ENCODE assay signal across 13 mouse cellular contexts in the genomic region with DNA sequence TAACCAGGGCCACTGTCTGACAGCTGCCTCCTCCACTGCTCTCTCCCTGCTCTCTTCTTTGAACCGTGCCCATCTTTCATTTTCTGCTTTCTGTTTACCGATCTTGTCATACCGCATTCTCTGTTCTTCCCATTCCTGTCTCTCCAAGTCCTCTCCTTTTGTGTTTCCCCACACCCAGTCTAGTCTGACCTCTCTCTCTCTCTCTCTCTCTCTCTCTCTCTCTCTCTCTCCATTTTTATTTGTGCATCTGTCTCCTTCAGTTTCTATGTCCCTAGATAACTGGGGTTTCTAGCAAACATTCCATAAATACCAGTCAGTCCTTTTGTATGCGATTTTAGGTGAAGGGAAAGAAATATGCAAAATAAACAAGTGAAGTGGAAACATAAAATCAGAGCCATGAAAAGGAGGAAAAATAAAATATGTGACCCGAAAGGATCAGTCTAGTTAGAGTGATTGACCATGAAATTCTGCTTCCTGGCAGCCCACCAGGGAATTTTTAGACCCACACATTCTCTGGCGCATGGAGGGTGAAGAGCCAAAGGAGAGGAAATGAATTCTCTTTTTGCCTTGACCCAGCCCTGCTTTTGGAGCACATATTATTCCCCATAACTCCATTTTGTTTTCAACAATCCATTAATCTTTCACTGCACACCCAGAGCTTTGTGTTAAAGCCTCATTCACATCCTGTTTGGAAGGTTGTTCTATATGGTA. TPM values are rescaled to one million over a fixed set of nuclear protein-coding genes. Genes with fewer than 3 reads are reported as not detected.
DNase-seq lines count a peak whose midpoint lies in the region; ATAC-seq and TF ChIP-seq lines count a peak whose summit lies in the region.
"Had no signal": no experiment of that assay in that cellular context is flagged by ENCODE, and none has a peak within 500 bp of the region (broad histone marks: within the 10 kb centered on the region; RNA-seq: fewer than 3 reads in every experiment).

No protein-coding gene starts in this region.

- H3K9me3 ChIP-seq in liver, postnatal 0 days (ENCODE audit: low read length): no peaks in the 10 kb centered on the region
- H3K9me3 ChIP-seq in stomach, embryonic 16.5 days (replicated peaks; ENCODE audit: control insufficient read depth, low read length): no peaks in the 10 kb centered on the region

- TF ChIP-seq EP300 in liver, postnatal 0 days (IDR thresholded peaks at IDR 0.05; ENCODE audit: low read depth): no peak

- peak; percentile 18 for DNase-seq in adrenal gland, postnatal 10 days
- no peak for DNase-seq in adrenal gland, postnatal 25 days
- DNase-seq in liver, adult 2 months (ENCODE audit: extremely low read depth, low read depth, low spot score): peak; percentile 8
- DNase-seq in liver, postnatal 0 days: no peak
- peak; percentile 76 for DNase-seq in kidney, postnatal 14 days
- DNase-seq in yolk sac, embryonic 10.5 days (ENCODE audit: low spot score): no peak
- DNase-seq: cerebellum, adult 11 months; heart, adult 2 months; liver had no signal

- no peak overlapping the region for H3K9ac ChIP-seq in liver, adult 2 months (ENCODE audit: low read depth, low read length)
- no peak overlapping the region for H3K9ac ChIP-seq in liver, postnatal 0 days (replicated peaks)
- H3K9ac ChIP-seq in stomach, embryonic 16.5 days (ENCODE audit: low read length): no peak overlapping the region

- no peak for ATAC-seq in liver, postnatal 0 days
- ATAC-seq in stomach, embryonic 16.5 days (ENCODE audit: insufficient read depth, low FRiP score): no peak
- no peak for ATAC-seq in erythroid progenitor cell, adult 5-6 weeks (replicated peaks; ENCODE audit: low FRiP score, poor library complexity, severe bottlenecking)
- ATAC-seq: intestine, embryonic 16.5 days had no signal

- no peak for TF ChIP-seq POLR2A in liver, adult 2 months (IDR thresholded peaks at IDR 0.05; ENCODE audit: extremely low read depth, insufficient read depth, low read length)

- H3K36me3 ChIP-seq in liver, adult 2 months (ENCODE audit: control insufficient read depth, insufficient read depth, low read length): no peaks in the 10 kb centered on the region
- no peaks in the 10 kb centered on the region for H3K36me3 ChIP-seq in liver, postnatal 0 days (replicated peaks; ENCODE audit: insufficient read depth, low read length)
- no peaks in the 10 kb centered on the region for H3K36me3 ChIP-seq in stomach, embryonic 16.5 days (ENCODE audit: control insufficient read depth, insufficient read depth, low read length)

- no peak overlapping the region for H3K4me3 ChIP-seq in liver, adult 2 months (ENCODE audit: insufficient read depth, low read depth, low read length)
- no peak overlapping the region for H3K4me3 ChIP-seq in liver, postnatal 0 days (ENCODE audit: low read depth, low read length)
- no peak overlapping the region for H3K4me3 ChIP-seq in stomach, embryonic 16.5 days (replicated peaks; ENCODE audit: low read length)
- H3K4me3 ChIP-seq: heart, adult 2 months had no signal

- 74% methylated on average over 6 of the region's 6 CpGs for WGBS in liver, adult 2 months
- 71% methylated on average over 6 of the region's 6 CpGs for WGBS in liver, postnatal 0 days (ENCODE audit: insufficient replicate concordance)
- WGBS in stomach, embryonic 16.5 days: 41% methylated on average over 6 of the region's 6 CpGs

- H3K79me2 ChIP-seq in liver, adult 2 months (ENCODE audit: control insufficient read depth, insufficient read depth, low read length): no peaks in the 10 kb centered on the region

- H3K27me3 ChIP-seq in liver, adult 2 months (ENCODE audit: control insufficient read depth, insufficient read depth, low read length): no peaks in the 10 kb centered on the region
- H3K27me3 ChIP-seq in liver, postnatal 0 days (ENCODE audit: insufficient read depth, low read length): no peaks in the 10 kb centered on the region
- H3K27me3 ChIP-seq in stomach, embryonic 16.5 days (ENCODE audit: control insufficient read depth, insufficient read depth, low read length): no peaks in the 10 kb centered on the region

- no peak overlapping the region for H3K27ac ChIP-seq in liver, adult 2 months (replicated peaks; ENCODE audit: insufficient read depth, low read depth, low read length)
- no peak overlapping the region for H3K27ac ChIP-seq in liver, postnatal 0 days (ENCODE audit: low read depth)
- H3K27ac ChIP-seq in stomach, embryonic 16.5 days (ENCODE audit: low read length): peak overlapping the region; percentile 38; the same call in 1 of the 2 replicates
- H3K27ac ChIP-seq: heart, adult 2 months had no signal

- no peak overlapping the region for H3K4me2 ChIP-seq in liver, postnatal 0 days (ENCODE audit: low read depth, low read length)
- no peak overlapping the region for H3K4me2 ChIP-seq in stomach, embryonic 16.5 days (ENCODE audit: low read depth, low read length)

- TF ChIP-seq CTCF in liver, adult 2 months (IDR thresholded peaks at IDR 0.05; ENCODE audit: low read depth, low read length): no peak
- no peak for TF ChIP-seq CTCF in liver, postnatal 0 days (IDR thresholded peaks at IDR 0.05; ENCODE audit: low read depth)

- no peaks in the 10 kb centered on the region for H3K4me1 ChIP-seq in liver, adult 2 months (ENCODE audit: control insufficient read depth, insufficient read depth, low read length)
- no peaks in the 10 kb centered on the region for H3K4me1 ChIP-seq in liver, postnatal 0 days (ENCODE audit: insufficient read depth)
- H3K4me1 ChIP-seq in stomach, embryonic 16.5 days (ENCODE audit: control insufficient read depth, insufficient read depth, low read length): 0 out of 2 replicates have a peak, but pooled peaks cover 2% of the 10 kb centered on the region

RNA-seq across cellular contexts. Expression of a gene that starts 11.7 kb away (rescaled TPM):
- total RNA-seq in adrenal gland, postnatal 10 days (2021): 10 to 100 TPM in 1 of 2 experiments, 1 to 10 TPM in 1; 8.0 to 10.6 TPM
- 2.3 and 7.5 TPM in 2 replicates for total RNA-seq in adrenal gland, postnatal 25 days (2021)
- total RNA-seq in liver, adult 2 months (2014; rRNA removed): 0.65 and 1.3 TPM in 2 replicates
- polyA plus RNA-seq in liver, adult 2 months (2012; rRNA removed): 0.62 and 0.69 TPM in 2 replicates
- 1.7 and 1.8 TPM in 2 replicates for polyA plus RNA-seq in liver, postnatal 0 days (2015; fragmentation: Nextera tagmentation; extraction: Ambion mirVana)
- 22.1 and 22.4 TPM in 2 replicates for polyA plus RNA-seq in stomach, embryonic 16.5 days (2015; fragmentation: Nextera tagmentation; extraction: Ambion mirVana)
- not detected in 2 replicates for total RNA-seq in erythroid progenitor cell, adult 5-6 weeks (2015; ENCODE audit: low replicate concordance)
- total RNA-seq in erythroid progenitor cell, adult 5-6 weeks (2017; ENCODE audit: low replicate concordance): not detected in 2 replicates
- total RNA-seq: ES-E14 had no signal

Comparison
In these comparisons a context has a peak if more than half of its experiments do, and no peak if none do; other contexts are left out.
1. DNase-seq: peak in adrenal gland, postnatal 10 days (single experiment), liver, adult 2 months (single experiment) and kidney, postnatal 14 days (single experiment); none in adrenal gland, postnatal 25 days (single experiment), liver, postnatal 0 days (single experiment) and yolk sac, embryonic 10.5 days (single experiment).